Mouse (Mus musculus): ENCODE results near the gene Pop7. TPM values are rescaled to one million over a fixed set of nuclear protein-coding genes. Genes with fewer than 3 reads are reported as not detected.

The Pop7 gene
- total RNA-seq, 4 experiments from 2014 or later, result 30.4 to 33.1 (median 32.4) TPM

GRCm38 (mm10) chr5:137528247-137528968 is 26.1 kb upstream of the Pop7 start:
- no peak for DNase-seq (ENCODE audit: low spot score in 2 of 2)

DNA sequence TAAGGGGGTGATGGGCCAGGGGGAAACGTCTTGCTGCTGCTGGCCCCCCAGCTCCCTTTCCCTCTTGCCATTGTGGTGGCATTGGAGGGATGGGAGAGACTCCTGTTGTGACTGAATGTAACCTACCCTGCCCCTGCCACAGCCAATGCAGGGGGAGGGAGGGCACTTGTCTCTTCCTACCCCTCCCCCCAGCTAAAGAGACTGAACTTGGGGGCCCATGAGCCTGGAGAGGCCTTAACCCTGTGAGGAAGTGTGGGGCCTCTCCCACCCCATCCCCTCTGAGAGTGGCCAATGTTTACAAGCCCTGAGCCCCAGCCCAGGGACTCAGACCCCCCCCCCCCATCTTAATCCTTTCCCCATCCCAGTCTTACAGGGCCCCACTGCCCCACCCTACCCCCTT is 25.1 kb upstream of the Pop7 start:
- DNase-seq (ENCODE audit: low spot score in 2 of 2), result no peak

DNA sequence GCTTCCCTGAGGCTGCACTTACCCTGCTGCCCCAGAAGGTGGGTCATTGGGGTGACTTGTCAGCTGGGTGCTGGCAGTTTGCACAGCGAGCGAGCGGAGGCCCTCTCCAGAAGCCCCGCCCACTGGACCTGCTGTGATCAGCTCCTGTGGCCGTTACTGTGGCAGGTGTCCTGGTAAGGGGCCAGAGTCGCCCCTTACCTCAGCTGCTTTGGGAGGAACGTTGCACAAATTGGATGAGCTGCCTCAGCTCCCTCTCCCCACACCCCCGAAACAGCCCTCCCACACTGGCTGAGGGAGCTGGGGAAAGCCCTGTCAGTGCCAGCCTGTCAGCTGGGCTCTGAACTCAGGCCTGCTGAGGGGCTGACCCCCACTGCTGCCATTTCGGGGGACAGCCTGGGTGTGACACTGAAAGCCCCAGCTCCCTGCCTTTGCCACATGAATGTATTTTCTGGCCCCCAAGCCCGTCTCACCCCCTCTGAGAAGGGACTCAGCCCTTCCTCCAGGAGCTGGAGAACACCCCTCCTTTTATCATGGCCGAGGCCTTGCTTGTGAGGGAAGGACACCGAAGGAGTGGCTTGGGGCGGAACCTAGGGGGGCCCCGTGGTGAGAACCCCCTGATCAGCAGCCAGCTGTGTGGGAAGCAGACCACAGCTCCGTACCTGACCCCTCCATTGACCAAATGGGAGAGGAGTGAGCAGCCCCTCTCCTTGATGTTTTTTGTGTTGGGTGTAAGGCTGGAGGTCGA is 24.0 kb upstream of the Pop7 start:
- no peak for DNase-seq (ENCODE audit: low spot score in 2 of 2)

GRCm38 (mm10) chr5:137525511-137525910 is 23.2 kb upstream of the Pop7 start:
- no peak for DNase-seq (ENCODE audit: low spot score in 2 of 2)

GRCm38 (mm10) chr5:137524671-137525070 is 22.4 kb upstream of the Pop7 start:
- DNase-seq (ENCODE audit: low spot score in 2 of 2), result no peak

DNA sequence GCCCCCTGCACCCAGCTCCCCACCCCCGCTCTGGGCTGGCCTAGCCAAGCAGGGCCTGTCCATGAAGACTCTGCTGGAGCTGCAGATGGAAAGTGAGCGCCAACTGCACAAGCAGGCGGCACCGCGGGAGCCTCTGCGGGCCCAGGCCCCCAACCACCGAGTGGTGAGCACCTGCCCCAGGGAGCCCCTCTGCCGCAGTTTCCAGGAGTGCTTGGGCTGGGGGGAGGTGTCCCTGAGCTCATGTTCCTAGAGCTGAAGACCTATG is 21.9 kb upstream of the Pop7 start:
- DNase-seq (ENCODE audit: low spot score in 2 of 2), result no peak

- DNase-seq (ENCODE audit: low spot score in 2 of 2), result no peak
Observed at GRCm38 (mm10) chr5:137523396-137524250, 21.3 kb upstream of the Pop7 start.

GRCm38 (mm10) chr5:137522711-137523110 is 20.4 kb upstream of the Pop7 start:
- no peak for DNase-seq (ENCODE audit: low spot score in 2 of 2)

GRCm38 (mm10) chr5:137521861-137522260 is 19.5 kb upstream of the Pop7 start:
- DNase-seq (ENCODE audit: low spot score in 2 of 2), result no peak

- DNase-seq (ENCODE audit: low spot score in 2 of 2), result no peak
Observed at GRCm38 (mm10) chr5:137519691-137520550, 17.6 kb upstream of the Pop7 start.

DNA sequence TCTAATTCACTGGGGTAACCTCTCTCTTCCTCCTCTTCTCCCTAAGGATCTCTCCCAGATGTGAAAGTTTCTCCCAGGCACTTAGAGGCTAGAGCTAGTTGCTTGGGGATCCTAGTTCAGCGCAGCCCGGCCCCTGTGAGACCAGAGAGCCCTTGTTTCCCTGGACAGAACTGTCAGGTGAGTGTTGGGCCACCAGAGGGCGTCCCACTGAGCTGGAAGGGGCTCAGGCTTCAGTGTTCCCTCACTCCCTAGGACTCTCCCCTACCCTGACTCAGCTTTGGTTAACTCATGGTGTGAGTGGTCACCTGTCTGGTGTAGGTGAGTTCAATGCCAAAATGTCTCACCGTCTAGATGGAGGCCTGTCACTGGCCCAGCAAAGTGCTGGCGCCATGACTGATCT is 16.1 kb upstream of the Pop7 start, which contains the start of gene Gigyf1:
Gene Gigyf1 (plus strand): TSS at position 113 of the 400 bp plus-strand sequence.
- DNase-seq (ENCODE audit: low spot score in 2 of 2), result no peak

GRCm38 (mm10) chr5:137514811-137515210 is 12.5 kb upstream of the Pop7 start:
- DNase-seq (ENCODE audit: low spot score in 2 of 2), result no peak

GRCm38 (mm10) chr5:137513951-137514721 is 11.8 kb upstream of the Pop7 start:
- DNase-seq (ENCODE audit: low spot score in 2 of 2), result no peak

GRCm38 (mm10) chr5:137512847-137513794 is 10.8 kb upstream of the Pop7 start:
- DNase-seq (ENCODE audit: low spot score in 2 of 2), result no peak

- no peak for DNase-seq (ENCODE audit: low spot score in 2 of 2)
Observed at GRCm38 (mm10) chr5:137511706-137512105, 9.4 kb upstream of the Pop7 start.

- DNase-seq (ENCODE audit: low spot score in 2 of 2), result no peak
Observed at GRCm38 (mm10) chr5:137510573-137511390, 8.5 kb upstream of the Pop7 start.

- DNase-seq (ENCODE audit: low spot score in 2 of 2), result peak; percentile 58 to 79
Observed at GRCm38 (mm10) chr5:137510014-137510501, 7.7 kb upstream of the Pop7 start.

GRCm38 (mm10) chr5:137504041-137504440 is 1.7 kb upstream of the Pop7 start:
- DNase-seq (ENCODE audit: low spot score in 2 of 2), result no peak
